Mouse (Mus musculus) lung, postnatal 36 days (tissue): ENCODE measurements around the gene Gm21149.
"Not testable (repeated sequence)": the region's sequence is repeated elsewhere in the genome, so short reads cannot be mapped to it uniquely, and the experiment has no call there.

ENCODE experiments used
- DNase-seq: peaks from one replicate; pipeline ENCODE4 v3.0.0; 2022; ENCODE audit warnings: mixed read lengths

The Gm21149 gene

DNA sequence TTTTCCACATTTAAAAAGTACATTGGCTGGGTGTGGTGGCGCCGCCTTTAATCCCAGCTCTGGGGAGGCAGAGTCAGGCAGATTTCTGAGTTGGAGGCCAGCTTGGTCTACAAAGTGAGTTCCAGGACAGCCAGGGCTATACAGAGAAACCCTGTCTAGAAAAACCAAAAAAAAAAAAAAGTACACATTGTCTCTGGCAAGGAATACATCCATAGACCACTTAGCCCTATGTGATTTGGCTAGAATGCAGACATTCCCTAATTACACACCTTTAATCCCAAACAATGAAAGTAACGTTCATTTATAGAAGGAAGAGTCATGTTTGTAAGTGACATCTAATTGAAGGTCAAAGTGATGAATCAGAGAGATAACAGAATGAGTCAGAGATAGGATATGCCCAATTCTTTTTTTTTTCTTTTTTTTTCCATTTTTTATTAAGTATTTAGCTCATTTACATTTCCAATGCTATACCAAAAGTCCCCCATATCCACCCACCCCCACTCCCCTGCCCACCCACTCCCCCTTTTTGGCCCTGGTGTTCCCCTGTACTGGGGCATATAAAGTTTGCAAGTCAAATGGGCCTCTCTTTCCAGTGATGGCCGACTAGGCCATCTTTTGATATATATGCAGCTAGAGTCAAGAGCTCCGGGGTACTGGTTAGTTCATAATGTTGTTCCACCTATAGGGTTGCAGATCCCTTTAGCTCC, 18.3 kb downstream of the Gm21149 start:
- not testable (repeated sequence) for DNase-seq
